Mouse (Mus musculus): ENCODE results near the gene Ssx9.
"Not testable (repeated sequence)": the region's sequence is repeated elsewhere in the genome, so short reads cannot be mapped to it uniquely, and the experiment has no call there.

Gene Ssx9

DNA sequence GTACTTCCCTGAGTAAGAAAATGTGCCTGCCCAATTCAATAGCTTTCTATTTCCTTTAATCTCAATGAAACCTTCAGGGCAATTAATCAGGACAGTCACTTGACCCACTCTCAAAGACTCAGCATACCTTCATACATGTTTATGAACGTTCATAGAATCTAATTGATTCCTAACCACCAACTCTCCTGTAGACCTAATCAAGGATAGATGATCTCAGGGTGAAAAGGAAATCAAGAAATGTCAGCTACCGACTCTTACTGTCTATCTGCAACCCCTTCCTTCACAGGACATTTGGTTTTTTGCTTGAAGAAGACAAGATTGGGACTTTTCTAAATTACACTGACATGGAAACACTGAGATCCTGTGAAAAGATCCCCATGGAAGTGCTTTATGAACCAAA lies at the start of gene Ssx9:
Gene Ssx9 (plus strand): TSS at position 301 of the 400 bp plus-strand sequence.
- not testable (repeated sequence) for DNase-seq (ENCODE audit: low read depth)

DNA sequence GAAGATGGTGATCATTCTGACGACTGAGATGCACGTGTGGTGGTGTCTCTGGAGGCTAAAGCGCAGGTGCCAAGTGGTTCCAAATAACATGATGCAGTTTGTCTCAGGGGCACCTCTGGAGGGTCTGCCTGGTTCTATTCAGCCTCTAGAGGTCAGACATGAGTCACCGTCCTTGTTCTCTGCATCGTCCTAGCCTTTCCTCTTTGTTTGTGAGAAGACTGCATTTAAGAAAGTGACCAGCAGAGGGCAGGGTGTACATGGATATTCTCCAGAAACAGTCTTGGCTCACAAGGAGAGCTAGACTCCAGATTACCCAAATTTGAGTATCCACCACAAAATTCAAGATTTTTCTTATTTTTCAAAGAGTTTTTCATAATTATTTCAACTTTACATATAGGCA lies 15.3 kb upstream of the Ssx9 start:
- peak; percentile 70 for DNase-seq (ENCODE audit: low read depth)

DNA sequence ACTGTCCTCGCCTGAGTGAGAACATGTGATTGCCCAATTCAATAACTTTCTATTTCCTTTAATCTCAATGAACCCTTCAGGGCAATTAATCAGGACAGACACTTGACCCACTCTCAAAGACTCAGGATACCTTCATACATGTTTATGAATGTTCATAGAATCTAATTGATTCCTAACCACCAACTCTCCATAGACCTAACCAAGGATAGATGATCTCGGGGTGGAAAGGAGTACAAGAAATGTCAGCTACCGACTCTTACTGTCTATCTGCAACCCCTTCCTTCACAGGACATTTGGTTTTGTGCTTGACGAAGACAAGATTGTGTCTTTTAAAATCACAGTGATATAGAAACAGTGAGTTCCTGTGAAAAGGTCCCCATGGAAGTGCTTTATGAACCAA lies 55.2 kb downstream of the Ssx9 start, which contains the start of gene Ssxb5:
Gene Ssxb5 (plus strand): TSS at position 301 of the 400 bp plus-strand sequence.
- not testable (repeated sequence) for DNase-seq (ENCODE audit: low read depth)

Data from NIH3T3 (cell line).